Mouse (Mus musculus) intestine, embryonic 16.5 days (tissue): Measurements from ENCODE around the gene Cdc42se1. TPM values are rescaled to one million over a fixed set of nuclear protein-coding genes. Genes with fewer than 3 reads are reported as not detected.
"Not testable (repeated sequence)": the region's sequence is repeated elsewhere in the genome, so short reads cannot be mapped to it uniquely, and the experiment has no call there.

ENCODE experiments used
- ATAC-seq: fragments of 200-750 bp; cut with Nextera tagmentation; 2 replicates; pipeline ENCODE4 v1.8.0; 2017; ENCODE audit warnings: moderate TSS enrichment, moderate library complexity
- H3K27ac ChIP-seq: fragments of 300-500 bp; sonication (generic); 2 replicates; pipeline ENCODE4 v1.5.1; 2014; ENCODE audit warnings: mild to moderate bottlenecking, low read length
- H3K27me3 ChIP-seq: fragments of 300-500 bp; sonication (generic); replicated peaks from 2 replicates; pipeline ENCODE4 v1.6.1; 2014; ENCODE audit warnings: low read length, control low read depth, mixed read lengths; ENCODE audit not compliant: control insufficient read depth, insufficient read depth
- H3K36me3 ChIP-seq: fragments of 300-500 bp; sonication (generic); 2 replicates; pipeline ENCODE4 v1.6.1; 2014; ENCODE audit warnings: low read length, control low read depth; ENCODE audit not compliant: control insufficient read depth, insufficient read depth
- H3K4me1 ChIP-seq: fragments of 300-500 bp; sonication (generic); 2 replicates; pipeline ENCODE4 v1.6.1; 2014; ENCODE audit warnings: low read length, control low read depth, mixed read lengths; ENCODE audit not compliant: control insufficient read depth, insufficient read depth
- H3K4me2 ChIP-seq: fragments of 300-500 bp; sonication (generic); 2 replicates; pipeline ENCODE4 v1.6.1; 2014; ENCODE audit warnings: low read depth, low read length, control low read depth
- H3K4me3 ChIP-seq: fragments of 300-500 bp; sonication (generic); 2 replicates; pipeline ENCODE4 v1.5.1; 2014; ENCODE audit warnings: mild to moderate bottlenecking, low read length
- H3K9ac ChIP-seq: fragments of 300-500 bp; sonication (generic); 2 replicates; pipeline ENCODE4 v1.6.1; 2014; ENCODE audit warnings: low read depth, low read length
- H3K9me3 ChIP-seq: fragments of 300-500 bp; sonication (generic); 2 replicates; pipeline ENCODE4 v1.6.1; 2016; ENCODE audit warnings: low read length, control low read depth; ENCODE audit not compliant: control insufficient read depth
- WGBS: fragments of 180-500 bp; shearing (Covaris S2); extraction: QIAGEN DNeasy Blood & Tissue Kit; methylation state at CpG from one replicate; pipeline ENCODE4 v1.1.7; 2014; 5-methylcytosine and 5-hydroxymethylcytosine counted together
- polyA plus RNA-seq: library from polyadenylated mRNA; unstranded; fragments of >200 nt; fragmentation: Nextera tagmentation; extraction: Ambion mirVana; gene quantifications from 2 replicates; pipeline ENCODE4 v1.2.1, GENCODE M21; 2015

Gene Cdc42se1
- polyA plus RNA-seq, 1 experiment from 2014 or later, result 73.8 TPM

- Histone ChIP-seq H3K36me3 (peaks cover 15% of the 10 kb centered on the region), H3K9ac (no peak overlapping the region), H3K27ac (no peak overlapping the region), H3K4me1 (no peaks in the 10 kb centered on the region), H3K4me3 (no peak overlapping the region), H3K27me3 (no peaks in the 10 kb centered on the region), H3K9me3 (no peaks in the 10 kb centered on the region), H3K4me2 (no peak overlapping the region)
- 83% methylated on average over 1 of the region's 1 CpGs for WGBS
- ATAC-seq, result no peak
Observed at GRCm38 (mm10) chr3:95199101-95199500, 29.4 kb upstream of the Cdc42se1 start.

GRCm38 (mm10) chr3:95200132-95200531 lies 28.4 kb upstream of the Cdc42se1 start:
- ATAC-seq, result no peak
- 86% methylated on average over 7 of the region's 7 CpGs for WGBS
- Histone ChIP-seq H3K9ac (no peak overlapping the region), H3K9me3 (no peaks in the 10 kb centered on the region), H3K36me3 (peaks cover 12% of the 10 kb centered on the region), H3K27ac (no peak overlapping the region), H3K4me2 (no peak overlapping the region), H3K4me3 (no peak overlapping the region), H3K27me3 (no peaks in the 10 kb centered on the region), H3K4me1 (no peaks in the 10 kb centered on the region)

GRCm38 (mm10) chr3:95200562-95200961 lies 28.0 kb upstream of the Cdc42se1 start:
- H3K36me3 ChIP-seq, result peaks cover 12% of the 10 kb centered on the region
- H3K9me3 ChIP-seq, result no peaks in the 10 kb centered on the region
- H3K4me3 ChIP-seq, result no peak overlapping the region
- no peak for ATAC-seq
- no peaks in the 10 kb centered on the region for H3K4me1 ChIP-seq
- H3K27ac ChIP-seq, result no peak overlapping the region
- H3K9ac ChIP-seq, result no peak overlapping the region
- H3K4me2 ChIP-seq, result no peak overlapping the region
- WGBS, result 83% methylated on average over 2 of the region's 2 CpGs
- no peaks in the 10 kb centered on the region for H3K27me3 ChIP-seq

- WGBS, result 91% methylated on average over 6 of the region's 6 CpGs
- Histone ChIP-seq H3K27me3 (no peaks in the 10 kb centered on the region), H3K4me1 (no peaks in the 10 kb centered on the region), H3K4me3 (no peak overlapping the region), H3K36me3 (peaks cover 12% of the 10 kb centered on the region), H3K9ac (no peak overlapping the region), H3K9me3 (no peaks in the 10 kb centered on the region), H3K4me2 (no peak overlapping the region), H3K27ac (no peak overlapping the region)
- ATAC-seq, result no peak
Observed at GRCm38 (mm10) chr3:95203880-95204279, 24.7 kb upstream of the Cdc42se1 start.

- H3K27ac ChIP-seq, result no peak overlapping the region
- H3K36me3 ChIP-seq, result peaks cover under 1% of the 10 kb centered on the region
- H3K9ac ChIP-seq, result no peak overlapping the region
- H3K4me1 ChIP-seq, result no peaks in the 10 kb centered on the region
- H3K27me3 ChIP-seq, result no peaks in the 10 kb centered on the region
- no peak overlapping the region for H3K4me3 ChIP-seq
- H3K9me3 ChIP-seq, result no peaks in the 10 kb centered on the region
- ATAC-seq, result no peak
- no peak overlapping the region for H3K4me2 ChIP-seq
- 84% methylated on average over 4 of the region's 4 CpGs for WGBS
Observed at GRCm38 (mm10) chr3:95208286-95208685, 20.2 kb upstream of the Cdc42se1 start.

- no peaks in the 10 kb centered on the region for H3K9me3 ChIP-seq
- H3K4me3 ChIP-seq, result no peak overlapping the region
- no peaks in the 10 kb centered on the region for H3K27me3 ChIP-seq
- no peaks in the 10 kb centered on the region for H3K36me3 ChIP-seq
- 0 out of 2 replicates have a peak, but pooled peaks cover 3% of the 10 kb centered on the region for H3K4me1 ChIP-seq
- 88% methylated on average over 2 of the region's 2 CpGs for WGBS
- no peak overlapping the region for H3K9ac ChIP-seq
- H3K27ac ChIP-seq, result no peak overlapping the region
- ATAC-seq, result no peak
- H3K4me2 ChIP-seq, result no peak overlapping the region
Observed at GRCm38 (mm10) chr3:95210585-95210984, 17.9 kb upstream of the Cdc42se1 start.

GRCm38 (mm10) chr3:95212889-95213608 lies 15.5 kb upstream of the Cdc42se1 start:
- H3K9ac ChIP-seq, H3K4me3 ChIP-seq, H3K27ac ChIP-seq, H3K27me3 ChIP-seq, H3K4me2 ChIP-seq, H3K4me1 ChIP-seq, H3K36me3 ChIP-seq, H3K9me3 ChIP-seq, ATAC-seq: not testable (repeated sequence)
- WGBS, result 97% methylated on average over 7 of the region's 10 CpGs

GRCm38 (mm10) chr3:95213609-95213975 lies 14.9 kb upstream of the Cdc42se1 start:
- 91% methylated on average over 1 of the region's 1 CpGs for WGBS
- H3K4me3 ChIP-seq, result no peak overlapping the region
- ATAC-seq, result no peak
- peaks cover 7% of the 10 kb centered on the region for H3K4me1 ChIP-seq
- H3K9ac ChIP-seq, result no peak overlapping the region
- H3K27me3 ChIP-seq, result no peaks in the 10 kb centered on the region
- no peak overlapping the region for H3K4me2 ChIP-seq
- H3K9me3 ChIP-seq, result no peaks in the 10 kb centered on the region
- no peak overlapping the region for H3K27ac ChIP-seq
- H3K36me3 ChIP-seq, result no peaks in the 10 kb centered on the region

GRCm38 (mm10) chr3:95216655-95217254 lies 11.8 kb upstream of the Cdc42se1 start:
- H3K4me3 ChIP-seq, result peak overlapping the region; percentile 66
- H3K9ac ChIP-seq, result peak overlapping the region; percentile 88
- H3K9me3 ChIP-seq, result no peaks in the 10 kb centered on the region
- H3K27ac ChIP-seq, result peak overlapping the region; percentile 99
- H3K36me3 ChIP-seq, result 0 out of 2 replicates have a peak, but pooled peaks cover 2% of the 10 kb centered on the region
- WGBS, result 14% methylated on average over 4 of the region's 4 CpGs
- H3K4me2 ChIP-seq, result peak overlapping the region; percentile 49
- peaks cover 7% of the 10 kb centered on the region for H3K4me1 ChIP-seq
- H3K27me3 ChIP-seq, result no peaks in the 10 kb centered on the region
- peak; percentile 54 for ATAC-seq
